Mouse (Mus musculus) olfactory bulb, adult 2 months (tissue): ENCODE results near the gene Kcna1.

Source experiments
- CTCF ChIP-seq: fragments of 200-500 bp; IDR thresholded peaks from 2 replicates; pipeline ENCODE4 v1.5.1; 2012; ENCODE audit warnings: low read depth, mild to moderate bottlenecking, low read length, moderate library complexity; ENCODE audit not compliant: insufficient read depth
- POLR2A ChIP-seq: fragments of 200-500 bp; IDR thresholded peaks from 2 replicates; pipeline ENCODE4 v1.6.1; 2012; ENCODE audit warnings: mild to moderate bottlenecking, low read depth, low read length, moderate library complexity; ENCODE audit not compliant: insufficient read depth

DNA sequence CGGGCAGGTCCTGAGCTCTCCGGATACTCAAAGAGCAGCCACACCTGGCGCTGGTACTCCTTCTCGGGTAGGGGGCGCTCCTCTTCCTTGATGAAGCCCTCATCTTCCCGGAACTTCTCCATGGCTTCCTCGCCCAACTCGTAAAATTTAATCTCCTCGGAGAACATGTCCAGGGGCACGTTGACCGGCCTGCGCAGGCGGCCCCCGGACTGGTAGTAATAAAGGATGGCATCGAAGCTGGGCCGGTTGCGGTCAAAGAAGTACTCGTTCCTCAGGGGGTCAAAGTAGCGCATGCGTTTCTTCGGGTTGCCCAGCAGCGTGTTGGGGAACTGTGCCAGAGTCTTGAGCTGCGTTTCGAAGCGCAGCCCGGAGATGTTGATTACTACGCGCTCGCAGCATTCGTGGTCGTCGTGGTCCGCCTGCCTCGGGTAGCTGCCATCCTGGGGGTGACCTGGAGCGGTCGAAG is 3.3 kb downstream of the Kcna1 start:
- TF ChIP-seq CTCF (peak; percentile 27; the same call in 1 of the 2 replicates), POLR2A (no peak)
